ENCODE assay signal across 10 mouse cellular contexts in the genomic region with DNA sequence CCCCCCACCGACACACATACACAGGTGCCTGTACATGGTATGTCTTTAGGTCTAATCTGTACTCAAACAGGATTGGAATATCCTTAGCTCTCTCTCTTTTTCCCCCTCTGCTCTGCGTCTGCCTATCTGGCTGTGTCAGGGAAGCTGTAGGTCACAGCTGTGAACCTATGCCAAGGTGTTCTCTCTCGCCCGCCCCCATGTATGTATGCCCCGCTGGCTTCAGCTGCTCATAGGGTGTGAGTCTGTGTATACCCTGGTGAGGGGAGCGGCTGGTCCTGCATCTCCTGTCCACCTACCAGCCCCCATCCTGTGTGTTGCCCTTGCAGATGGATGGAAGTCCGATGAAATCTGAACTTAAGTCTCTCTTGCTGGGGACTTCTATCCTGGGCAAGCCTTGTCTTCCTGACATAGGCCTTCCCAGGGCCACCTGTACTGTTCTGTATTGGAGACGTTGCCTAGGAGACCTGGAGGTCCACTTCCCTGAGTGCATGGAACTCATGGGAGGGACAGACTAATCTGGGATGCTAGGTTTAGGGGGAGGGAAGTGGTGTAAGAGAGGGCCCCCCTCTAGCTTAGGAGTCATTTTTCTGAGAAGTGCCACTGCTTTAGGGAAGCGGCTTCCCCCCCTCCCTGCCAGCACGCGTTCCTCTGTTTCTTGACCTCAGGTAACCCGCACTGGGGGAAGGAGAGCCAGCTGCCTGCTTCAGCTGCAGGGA. TPM values are rescaled to one million over a fixed set of nuclear protein-coding genes. Genes with fewer than 3 reads are reported as not detected.
A peak's percentile ranks its signal among the peaks of the same experiment; 100 is the strongest.
DNase-seq lines count a peak whose midpoint lies in the region; ATAC-seq lines count a peak whose summit lies in the region.
"Had no signal": no experiment of that assay in that cellular context is flagged by ENCODE, and none has a peak within 500 bp of the region (broad histone marks: within the 10 kb centered on the region; RNA-seq: fewer than 3 reads in every experiment).

No protein-coding gene starts in this region.

- no peak overlapping the region for H3K4me3 ChIP-seq in hindbrain, embryonic 13.5 days
- H3K4me3 ChIP-seq in hindbrain, embryonic 16.5 days (ENCODE audit: low read length): no peak overlapping the region
- H3K4me3 ChIP-seq: left cerebral cortex, adult 2 months had no signal

- WGBS in hindbrain, embryonic 13.5 days: 65% methylated on average over 11 of the region's 12 CpGs
- 67% methylated on average over 12 of the region's 12 CpGs for WGBS in hindbrain, embryonic 16.5 days

- peak; percentile 3 for DNase-seq in adrenal gland, postnatal 25 days
- DNase-seq in adrenal gland, adult 8-10 months: no peak
- peak; percentile 7 for DNase-seq in urinary bladder, postnatal 14 days (ENCODE audit: low spot score)
- DNase-seq in urinary bladder, adult 18-20 months (ENCODE audit: low spot score in 2 of 2): no peak
- DNase-seq in ovary, postnatal 14 days (ENCODE audit: low spot score): no peak
- no peak for DNase-seq in layer of hippocampus, adult 11-12 months (ENCODE audit: low spot score)

- H3K4me2 ChIP-seq in hindbrain, embryonic 13.5 days: no peak overlapping the region
- no peak overlapping the region for H3K4me2 ChIP-seq in hindbrain, embryonic 16.5 days (ENCODE audit: low read length)

- peaks cover 75% of the 10 kb centered on the region for H3K4me1 ChIP-seq in hindbrain, embryonic 13.5 days (replicated peaks)
- peaks cover 25% of the 10 kb centered on the region for H3K4me1 ChIP-seq in hindbrain, embryonic 16.5 days (ENCODE audit: control insufficient read depth, insufficient read depth, low read depth, low read length)

- H3K9me3 ChIP-seq in hindbrain, embryonic 13.5 days: no peaks in the 10 kb centered on the region
- no peaks in the 10 kb centered on the region for H3K9me3 ChIP-seq in hindbrain, embryonic 16.5 days (ENCODE audit: control insufficient read depth, low read length)

- no peaks in the 10 kb centered on the region for H3K27me3 ChIP-seq in hindbrain, embryonic 13.5 days
- no peaks in the 10 kb centered on the region for H3K27me3 ChIP-seq in hindbrain, embryonic 16.5 days (replicated peaks; ENCODE audit: control insufficient read depth, insufficient read depth, low read length)

- ATAC-seq in hindbrain, embryonic 13.5 days (ENCODE audit: low FRiP score): no peak
- no peak for ATAC-seq in hindbrain, embryonic 16.5 days

- no peak overlapping the region for H3K27ac ChIP-seq in hindbrain, embryonic 13.5 days
- H3K27ac ChIP-seq in hindbrain, embryonic 16.5 days (ENCODE audit: low read depth, low read length): no peak overlapping the region
- H3K27ac ChIP-seq: left cerebral cortex, adult 2 months had no signal

- peak overlapping the region; percentile 26; the same call in 1 of the 2 replicates for H3K9ac ChIP-seq in hindbrain, embryonic 13.5 days
- H3K9ac ChIP-seq in hindbrain, embryonic 16.5 days (ENCODE audit: low read depth, low read length): no peak overlapping the region

- H3K36me3 ChIP-seq in hindbrain, embryonic 13.5 days: peaks cover 15% of the 10 kb centered on the region
- no peaks in the 10 kb centered on the region for H3K36me3 ChIP-seq in hindbrain, embryonic 16.5 days (ENCODE audit: control insufficient read depth, insufficient read depth, low read length)

RNA-seq across cellular contexts. Expression of a gene that starts 21.8 kb away (rescaled TPM):
- total RNA-seq in adrenal gland, postnatal 25 days (2021): 21.8 and 27.7 TPM in 2 replicates
- 10 to 100 TPM; 21.3 to 36.8 (median 30.8) TPM for total RNA-seq in adrenal gland, adult 8-10 months (2022)
- polyA plus RNA-seq in hindbrain, embryonic 13.5 days (2015; fragmentation: Nextera tagmentation; extraction: Ambion mirVana): 17.1 and 20.3 TPM in 2 replicates
- polyA plus RNA-seq in hindbrain, embryonic 16.5 days (2015; fragmentation: Nextera tagmentation; extraction: Ambion mirVana): 12.1 and 16.7 TPM in 2 replicates

RNA-seq across cellular contexts. Expression of a gene that starts 33.4 kb away (rescaled TPM):
- total RNA-seq in adrenal gland, postnatal 25 days (2021): not detected in 2 replicates
- not detected for total RNA-seq in adrenal gland, adult 8-10 months (2022)
- 1.5 and 1.6 TPM in 2 replicates for polyA plus RNA-seq in hindbrain, embryonic 13.5 days (2015; fragmentation: Nextera tagmentation; extraction: Ambion mirVana)
- polyA plus RNA-seq in hindbrain, embryonic 16.5 days (2015; fragmentation: Nextera tagmentation; extraction: Ambion mirVana): 2.0 and 3.0 TPM in 2 replicates
- total RNA-seq: gastrocnemius, postnatal 10 days had no signal

RNA-seq across cellular contexts. Expression of a gene that starts 41.8 kb away (rescaled TPM):
- 1.7 and 4.3 TPM in 2 replicates for total RNA-seq in adrenal gland, postnatal 25 days (2021)
- total RNA-seq in adrenal gland, adult 8-10 months (2022): under 1 TPM; 0.20 to 0.95 (median 0.72) TPM
- polyA plus RNA-seq in hindbrain, embryonic 13.5 days (2015; fragmentation: Nextera tagmentation; extraction: Ambion mirVana): 5.9 and 6.0 TPM in 2 replicates
- polyA plus RNA-seq in hindbrain, embryonic 16.5 days (2015; fragmentation: Nextera tagmentation; extraction: Ambion mirVana): 4.6 and 6.3 TPM in 2 replicates

Comparison
In these comparisons a context has a peak if more than half of its experiments do, and no peak if none do; other contexts are left out.
1. DNase-seq: peak in adrenal gland, postnatal 25 days (single experiment) and urinary bladder, postnatal 14 days (single experiment); none in adrenal gland, adult 8-10 months (single experiment), urinary bladder, adult 18-20 months (0 of 2), ovary, postnatal 14 days (single experiment) and layer of hippocampus, adult 11-12 months (single experiment).